Mouse (Mus musculus) lung, embryonic 15.5 days (tissue): ENCODE results near the gene Simc1. TPM values are rescaled to one million over a fixed set of nuclear protein-coding genes. Genes with fewer than 3 reads are reported as not detected.

Experiments used
- ATAC-seq: fragments of 200-750 bp; cut with Nextera tagmentation; 2 replicates; pipeline ENCODE4 v1.8.0; 2017; ENCODE audit warnings: moderate number of reproducible peaks, borderline replicate concordance; ENCODE audit not compliant: low FRiP score, low TSS enrichment; ENCODE audit errors: extremely low read depth
- H3K27ac ChIP-seq: fragments of 300-500 bp; sonication (generic); 2 replicates; pipeline ENCODE4 v1.5.1; 2015; ENCODE audit warnings: moderate library complexity, mild to moderate bottlenecking, inconsistent platforms
- H3K27me3 ChIP-seq: fragments of 300-500 bp; sonication (generic); 2 replicates; pipeline ENCODE4 v1.6.1; 2015; ENCODE audit warnings: inconsistent platforms
- H3K36me3 ChIP-seq: fragments of 300-500 bp; sonication (generic); 2 replicates; pipeline ENCODE4 v1.6.1; 2015; ENCODE audit warnings: inconsistent platforms
- H3K4me1 ChIP-seq: fragments of 300-500 bp; sonication (generic); 2 replicates; pipeline ENCODE4 v1.6.1; 2015; ENCODE audit warnings: inconsistent platforms
- H3K4me2 ChIP-seq: fragments of 300-500 bp; sonication (generic); 2 replicates; pipeline ENCODE4 v1.6.1; 2015; ENCODE audit warnings: inconsistent platforms, mild to moderate bottlenecking, moderate library complexity
- H3K4me3 ChIP-seq: fragments of 300-500 bp; sonication (generic); 2 replicates; pipeline ENCODE4 v1.5.1; 2015; ENCODE audit warnings: mild to moderate bottlenecking, inconsistent platforms
- H3K9ac ChIP-seq: fragments of 300-500 bp; sonication (generic); 2 replicates; pipeline ENCODE4 v1.6.1; 2015; ENCODE audit warnings: inconsistent platforms
- H3K9me3 ChIP-seq: fragments of 300-500 bp; sonication (generic); 2 replicates; pipeline ENCODE4 v1.6.1; 2016; ENCODE audit warnings: inconsistent platforms
- WGBS: fragments of 180-500 bp; shearing (Covaris S2); methylation state at CpG from one replicate; pipeline ENCODE4 v1.1.7; 2015; 5-methylcytosine and 5-hydroxymethylcytosine counted together
- polyA plus RNA-seq: library from polyadenylated mRNA; unstranded; fragments of >200 nt; fragmentation: Nextera tagmentation; extraction: Ambion mirVana; gene quantifications from 2 replicates; pipeline ENCODE4 v1.2.1, GENCODE M21; 2015

Simc1 gene
- polyA plus RNA-seq: 9.7 and 9.8 TPM in 2 replicates

DNA sequence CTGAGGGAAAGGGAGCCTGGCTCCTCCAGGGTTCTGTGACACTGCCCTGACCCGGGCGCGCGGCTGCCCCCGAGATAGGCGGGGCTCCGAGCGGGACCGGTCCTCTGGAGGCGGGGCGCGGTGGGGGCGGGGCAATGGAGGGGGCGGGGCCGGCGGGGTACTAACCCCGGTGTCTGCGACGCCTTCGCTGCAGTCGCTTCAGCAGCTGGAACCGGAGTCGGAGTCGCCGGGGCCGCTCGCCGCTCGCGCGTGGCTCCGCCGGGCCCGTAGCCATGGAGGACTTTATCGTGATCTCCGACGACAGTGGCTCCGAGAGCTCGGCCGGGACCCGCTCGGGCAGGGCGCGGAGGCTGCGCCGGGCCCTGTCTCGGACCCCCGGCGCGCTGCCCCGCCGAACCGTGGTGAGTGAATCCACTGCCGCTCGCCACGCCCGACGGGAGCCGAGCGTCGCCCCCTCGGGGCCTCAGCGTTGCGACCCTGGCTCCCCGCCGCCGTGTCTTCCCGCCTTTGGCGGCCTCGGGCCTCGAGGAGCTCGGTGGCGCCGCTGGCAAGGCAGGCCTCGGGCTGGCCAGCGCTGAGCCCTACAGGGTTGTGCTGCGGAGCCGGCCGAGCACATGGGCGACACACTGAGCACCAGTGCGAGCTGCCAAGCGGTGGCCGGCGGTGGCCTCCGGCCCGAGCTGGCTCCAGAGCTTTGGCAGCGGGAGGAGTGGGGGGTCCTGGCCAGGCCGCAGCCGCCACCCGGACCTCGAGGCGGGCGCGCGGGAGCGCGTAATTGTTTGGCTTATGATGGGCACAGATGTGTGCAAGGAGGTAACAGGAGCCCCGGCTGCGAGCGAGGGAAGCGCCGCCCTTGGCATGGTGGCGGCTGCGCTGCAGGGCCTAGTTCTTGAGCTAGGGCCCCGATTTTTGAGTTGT, at the start of gene Simc1:
TSS of gene Simc1 (plus strand) at position 176 of the 918 bp plus-strand sequence.
- peak within 1 kb of the TSS; percentile 95 for H3K4me2 ChIP-seq
- peak; percentile 91 for ATAC-seq
- H3K4me1 ChIP-seq: peaks cover 12% of the 10 kb centered on the region
- WGBS: under 1% methylated on average over 100 of the region's 105 CpGs
- peak within 1 kb of the TSS; percentile 73 for H3K27ac ChIP-seq
- H3K36me3 ChIP-seq: no peaks in the 10 kb centered on the region
- peak within 1 kb of the TSS; percentile 73 for H3K9ac ChIP-seq
- H3K9me3 ChIP-seq: no peaks in the 10 kb centered on the region
- H3K4me3 ChIP-seq: peak within 1 kb of the TSS; percentile 68
- H3K27me3 ChIP-seq: no peaks in the 10 kb centered on the region

DNA sequence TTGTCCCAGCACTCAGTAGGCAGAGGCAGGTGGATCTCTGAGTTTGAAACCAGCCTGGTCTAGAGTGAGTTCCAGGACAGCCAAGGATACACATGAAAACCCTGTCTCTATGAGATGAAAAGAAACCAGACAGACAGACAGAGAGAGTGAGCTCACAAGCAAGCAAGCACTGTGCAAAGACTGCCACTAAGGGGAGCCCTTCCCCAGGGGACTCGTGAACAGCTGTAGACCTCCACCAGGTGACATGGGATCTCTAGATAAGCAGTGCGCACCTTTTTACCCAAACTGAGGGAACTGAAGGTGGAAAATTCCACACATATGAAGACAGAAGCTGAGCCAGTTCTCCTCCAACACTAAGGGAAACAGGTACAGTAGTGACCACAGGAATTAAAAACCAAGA, 46.5 kb upstream of the Simc1 start:
- H3K4me1 ChIP-seq: no peaks in the 10 kb centered on the region
- no peaks in the 10 kb centered on the region for H3K27me3 ChIP-seq
- WGBS: 74% methylated on average over 2 of the region's 2 CpGs
- no peak overlapping the region for H3K9ac ChIP-seq
- ATAC-seq: no peak
- no peak overlapping the region for H3K4me3 ChIP-seq
- H3K36me3 ChIP-seq: peaks cover 61% of the 10 kb centered on the region
- no peak overlapping the region for H3K27ac ChIP-seq
- H3K9me3 ChIP-seq: no peaks in the 10 kb centered on the region
- H3K4me2 ChIP-seq: no peak overlapping the region

DNA sequence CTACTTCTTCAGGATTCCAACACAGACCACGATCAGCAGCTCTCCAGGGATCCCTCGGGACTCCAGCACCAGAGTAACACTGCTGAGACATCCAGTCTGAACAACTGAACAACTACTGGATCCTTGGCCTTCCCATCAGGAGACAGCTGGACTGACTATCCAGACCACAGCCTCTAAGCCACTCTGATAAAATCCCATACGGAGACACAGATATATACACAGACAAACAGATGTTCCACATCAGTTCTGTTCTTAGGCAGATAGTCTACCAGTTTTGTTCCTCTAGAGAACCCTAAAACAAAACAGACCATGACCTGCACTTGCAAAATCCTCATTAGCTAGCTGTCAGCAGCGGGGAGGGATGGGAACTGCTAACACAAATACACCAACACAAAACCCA, 44.3 kb upstream of the Simc1 start:
- Histone ChIP-seq H3K36me3 (peaks cover 83% of the 10 kb centered on the region), H3K9me3 (peaks cover 2% of the 10 kb centered on the region), H3K27ac (no peak overlapping the region), H3K4me2 (no peak overlapping the region), H3K4me3 (no peak overlapping the region), H3K27me3 (no peaks in the 10 kb centered on the region), H3K4me1 (no peaks in the 10 kb centered on the region), H3K9ac (no peak overlapping the region)
- 68% methylated on average over 4 of the region's 4 CpGs for WGBS
- peak; percentile 49; the same call in 1 of the 2 replicates for ATAC-seq

DNA sequence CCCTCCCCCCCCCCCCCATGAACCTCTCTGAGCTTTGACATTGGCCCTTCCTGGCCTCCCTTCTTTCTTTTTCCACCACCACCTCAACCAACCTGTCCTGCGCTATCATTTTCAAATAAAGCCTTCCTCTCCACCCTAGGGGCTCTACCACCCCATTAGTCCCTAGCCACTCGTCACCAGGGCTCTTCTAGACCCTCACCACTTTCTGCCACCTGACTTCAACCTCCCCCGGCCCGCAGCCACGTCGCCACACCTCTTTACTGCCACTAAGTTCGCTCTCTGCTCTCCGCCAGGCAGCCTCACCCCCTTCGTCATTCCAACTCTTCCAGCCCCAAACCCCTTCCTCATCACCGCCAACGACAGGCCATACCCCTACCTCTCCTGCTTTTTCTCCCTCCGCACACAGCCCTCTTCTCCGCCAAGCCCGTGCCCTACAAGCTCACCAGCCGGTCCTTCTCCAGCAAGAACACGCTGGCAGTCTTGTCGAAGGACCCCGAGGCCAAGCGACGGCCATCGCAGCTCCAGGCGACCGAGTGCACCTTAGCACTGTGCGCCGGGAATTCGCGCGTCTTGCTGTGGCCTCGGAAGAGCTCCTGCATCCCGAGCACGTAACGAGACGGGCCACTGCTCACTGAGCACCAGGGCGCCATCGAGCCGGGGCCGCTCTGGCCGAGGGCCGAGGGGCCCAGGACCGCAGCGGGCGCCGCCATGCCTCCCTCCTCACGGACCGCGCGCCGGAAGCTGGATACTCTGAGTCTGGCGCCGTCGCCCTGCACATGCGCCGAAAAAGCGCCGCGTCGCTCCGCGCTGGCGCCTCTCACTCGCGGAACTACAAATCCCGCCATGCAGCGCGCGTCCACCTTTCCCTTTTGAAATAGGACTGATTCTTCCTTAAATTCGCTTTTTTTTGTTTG, 35.2 kb upstream of the Simc1 start, which contains the start of gene Thoc3:
TSS of gene Thoc3 (minus strand) at position 752 of the 914 bp plus-strand sequence.
- Histone ChIP-seq H3K9ac (peak within 1 kb of the TSS; percentile 90), H3K4me1 (peaks cover 7% of the 10 kb centered on the region), H3K9me3 (peaks cover 6% of the 10 kb centered on the region), H3K27me3 (no peaks in the 10 kb centered on the region), H3K4me3 (peak within 1 kb of the TSS; percentile 97), H3K27ac (peak within 1 kb of the TSS; percentile 53; the same call in 1 of the 2 replicates), H3K36me3 (peaks cover 42% of the 10 kb centered on the region), H3K4me2 (peak within 1 kb of the TSS; percentile 88)
- peak; percentile 95 for ATAC-seq
- WGBS: under 1% methylated on average over 67 of the region's 67 CpGs

DNA sequence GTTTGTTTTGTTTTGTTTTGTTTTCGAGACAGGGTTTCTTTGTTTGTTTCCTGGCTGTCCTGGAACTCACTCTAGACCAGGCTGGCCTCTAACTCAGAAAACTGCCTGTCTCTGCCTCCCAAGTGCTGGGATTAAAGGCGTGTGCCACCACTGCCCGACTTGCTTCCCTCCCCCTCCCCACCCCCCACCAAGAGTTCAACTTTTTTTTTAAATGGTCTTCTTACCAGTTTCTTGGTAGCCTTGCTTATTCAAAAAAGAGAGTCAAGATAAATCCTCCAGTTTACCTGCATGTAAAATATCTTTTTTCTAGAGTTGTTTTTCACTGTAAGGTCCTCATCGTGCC, 34.6 kb upstream of the Simc1 start:
- ATAC-seq: no peak
- no peaks in the 10 kb centered on the region for H3K27me3 ChIP-seq
- WGBS: 22% methylated on average over 4 of the region's 4 CpGs
- peaks cover 7% of the 10 kb centered on the region for H3K4me1 ChIP-seq
- peak overlapping the region; percentile 97 for H3K4me3 ChIP-seq
- no peak overlapping the region for H3K27ac ChIP-seq
- H3K36me3 ChIP-seq: peaks cover 35% of the 10 kb centered on the region
- H3K4me2 ChIP-seq: peak overlapping the region; percentile 88
- H3K9me3 ChIP-seq: peaks cover 6% of the 10 kb centered on the region
- 0 out of 2 replicates have a peak overlapping the region, but pooled peaks have one; percentile 90 for H3K9ac ChIP-seq

DNA sequence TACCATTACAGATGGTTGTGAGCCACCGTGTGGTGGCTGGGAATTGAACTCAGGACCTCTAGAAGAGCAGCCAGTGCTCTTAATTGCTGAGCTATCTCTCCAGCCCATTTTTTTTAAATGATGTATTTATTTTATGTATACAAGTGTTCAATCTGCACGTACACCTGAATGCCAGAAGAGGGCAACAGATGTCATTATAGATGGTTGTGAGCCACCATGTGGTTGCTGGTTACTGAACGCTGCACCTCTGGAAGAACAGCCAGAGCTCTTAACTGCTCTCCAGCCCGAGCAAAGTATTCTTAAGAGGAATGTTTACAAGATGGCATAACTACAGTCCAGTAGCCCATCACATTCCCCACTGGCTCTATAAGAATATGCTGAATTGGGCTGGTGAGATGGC, 31.6 kb upstream of the Simc1 start:
- Histone ChIP-seq H3K27ac (no peak overlapping the region), H3K9ac (no peak overlapping the region), H3K4me2 (no peak overlapping the region), H3K36me3 (peaks cover 6% of the 10 kb centered on the region), H3K4me3 (no peak overlapping the region), H3K9me3 (no peaks in the 10 kb centered on the region), H3K4me1 (peaks cover 7% of the 10 kb centered on the region), H3K27me3 (no peaks in the 10 kb centered on the region)
- 67% methylated on average over 4 of the region's 4 CpGs for WGBS
- ATAC-seq: no peak

DNA sequence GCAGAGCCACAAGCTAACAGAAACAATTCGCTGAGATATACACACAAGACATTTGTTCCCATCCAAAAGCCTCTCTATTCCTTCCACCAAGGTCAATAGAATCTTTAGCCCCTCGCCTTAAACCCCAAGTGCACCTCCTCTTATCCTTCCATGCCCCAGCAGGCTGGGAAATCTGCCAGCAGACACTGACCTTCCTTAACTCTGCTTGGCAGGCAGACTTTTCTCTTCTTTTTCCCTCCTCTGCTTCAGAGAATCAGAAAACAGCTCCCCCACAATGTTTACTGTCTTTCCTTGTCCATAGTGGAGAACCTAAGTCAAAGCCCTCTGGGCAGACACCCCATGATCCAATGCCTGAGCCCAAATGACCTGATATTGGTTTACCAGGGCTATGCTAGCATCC, 28.6 kb upstream of the Simc1 start:
- no peak overlapping the region for H3K27ac ChIP-seq
- no peaks in the 10 kb centered on the region for H3K4me1 ChIP-seq
- no peak overlapping the region for H3K4me2 ChIP-seq
- WGBS: 64% methylated on average over 2 of the region's 2 CpGs
- H3K4me3 ChIP-seq: no peak overlapping the region
- H3K9me3 ChIP-seq: no peaks in the 10 kb centered on the region
- no peak overlapping the region for H3K9ac ChIP-seq
- no peak for ATAC-seq
- no peaks in the 10 kb centered on the region for H3K27me3 ChIP-seq
- H3K36me3 ChIP-seq: no peaks in the 10 kb centered on the region

DNA sequence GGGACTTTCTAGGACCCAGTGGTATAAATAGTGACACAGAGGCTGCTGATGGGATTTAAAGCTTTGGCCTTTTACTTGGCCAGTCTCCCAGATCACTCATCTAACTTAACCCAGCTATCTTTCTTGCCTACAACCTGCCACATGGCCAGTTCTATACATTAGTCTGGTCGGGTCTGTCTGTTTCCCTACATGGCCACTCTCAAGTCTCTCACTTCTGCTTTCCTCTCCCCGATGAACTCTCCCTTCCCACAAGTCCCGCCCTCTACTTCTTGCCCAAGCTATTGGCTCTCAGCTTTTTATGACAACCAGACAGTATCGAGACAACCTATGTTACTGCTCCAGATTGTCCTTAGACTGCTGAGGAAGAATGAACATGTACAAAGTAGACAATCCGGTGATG, 27.9 kb upstream of the Simc1 start:
- Histone ChIP-seq H3K27me3 (no peaks in the 10 kb centered on the region), H3K9me3 (no peaks in the 10 kb centered on the region), H3K4me2 (no peak overlapping the region), H3K36me3 (no peaks in the 10 kb centered on the region), H3K27ac (no peak overlapping the region), H3K4me1 (no peaks in the 10 kb centered on the region), H3K4me3 (no peak overlapping the region), H3K9ac (no peak overlapping the region)
- WGBS: 70% methylated on average over 5 of the region's 5 CpGs
- ATAC-seq: no peak

DNA sequence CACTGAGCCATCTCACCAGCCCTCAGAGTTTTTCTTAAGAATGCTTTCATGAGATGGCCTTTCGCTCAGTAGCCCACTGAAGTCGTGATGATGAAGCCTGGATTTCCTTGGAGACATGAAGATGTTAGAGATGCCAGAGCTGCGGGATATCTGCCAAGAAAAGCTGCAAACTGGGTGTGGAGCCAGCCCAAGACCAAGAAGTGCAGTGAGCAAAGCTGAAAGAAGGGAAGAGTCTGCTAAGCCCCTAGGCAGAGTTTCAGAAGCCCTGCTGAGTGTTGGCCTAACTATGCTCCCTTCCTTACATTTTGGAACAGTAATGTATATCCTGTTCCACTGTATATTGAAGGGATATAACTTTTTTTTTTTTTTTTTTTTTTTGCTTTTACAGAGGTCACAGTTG, 24.3 kb upstream of the Simc1 start:
- no peak overlapping the region for H3K27ac ChIP-seq
- H3K9ac ChIP-seq: no peak overlapping the region
- H3K4me1 ChIP-seq: no peaks in the 10 kb centered on the region
- no peaks in the 10 kb centered on the region for H3K36me3 ChIP-seq
- H3K27me3 ChIP-seq: no peaks in the 10 kb centered on the region
- H3K4me3 ChIP-seq: no peak overlapping the region
- ATAC-seq: no peak
- no peak overlapping the region for H3K4me2 ChIP-seq
- 47% methylated on average over 3 of the region's 3 CpGs for WGBS
- no peaks in the 10 kb centered on the region for H3K9me3 ChIP-seq

DNA sequence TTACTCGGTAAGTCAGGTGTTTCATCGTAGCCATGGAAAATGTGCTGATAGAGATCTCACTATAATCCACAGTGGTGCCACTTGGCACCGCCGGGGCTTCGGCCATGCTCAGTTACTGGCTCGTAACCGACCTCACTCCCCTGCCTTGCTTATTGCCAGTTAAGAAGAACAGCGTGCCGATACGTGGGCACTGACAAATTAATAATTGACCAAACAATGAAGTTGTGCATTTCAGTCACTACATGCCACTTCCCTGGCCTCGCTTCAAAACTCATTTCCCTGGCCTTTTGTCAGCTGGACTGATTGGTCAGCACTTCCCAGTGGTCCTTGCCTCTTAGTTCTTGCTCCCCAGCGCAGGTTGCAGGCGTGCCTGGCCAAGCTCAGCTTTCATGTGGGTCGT, 22.1 kb upstream of the Simc1 start:
- 79% methylated on average over 14 of the region's 14 CpGs for WGBS
- Histone ChIP-seq H3K9me3 (no peaks in the 10 kb centered on the region), H3K27ac (no peak overlapping the region), H3K4me2 (no peak overlapping the region), H3K9ac (no peak overlapping the region), H3K4me1 (no peaks in the 10 kb centered on the region), H3K36me3 (no peaks in the 10 kb centered on the region), H3K4me3 (no peak overlapping the region), H3K27me3 (no peaks in the 10 kb centered on the region)
- ATAC-seq: no peak

DNA sequence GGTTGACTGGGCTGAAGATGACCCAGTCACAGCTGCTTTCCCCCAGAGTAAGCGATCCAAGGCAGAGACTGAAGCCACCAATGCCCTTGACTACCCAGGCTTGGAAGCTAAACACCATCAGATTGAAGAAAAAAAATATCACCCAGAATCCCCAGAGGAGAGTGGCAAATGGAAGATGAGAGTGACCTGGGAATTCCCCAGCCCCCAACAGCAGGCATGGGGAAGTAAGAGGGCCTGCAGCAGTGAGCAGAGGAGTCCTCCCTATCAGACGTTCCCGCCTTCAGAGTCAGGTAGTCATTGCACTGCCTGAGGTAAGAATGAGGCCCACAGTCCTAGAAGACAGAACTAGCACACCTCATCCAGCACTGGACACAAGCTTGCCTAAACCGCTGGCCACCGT, 13.2 kb upstream of the Simc1 start:
- WGBS: 72% methylated on average over 5 of the region's 5 CpGs
- ATAC-seq: no peak
- no peak overlapping the region for H3K4me3 ChIP-seq

DNA sequence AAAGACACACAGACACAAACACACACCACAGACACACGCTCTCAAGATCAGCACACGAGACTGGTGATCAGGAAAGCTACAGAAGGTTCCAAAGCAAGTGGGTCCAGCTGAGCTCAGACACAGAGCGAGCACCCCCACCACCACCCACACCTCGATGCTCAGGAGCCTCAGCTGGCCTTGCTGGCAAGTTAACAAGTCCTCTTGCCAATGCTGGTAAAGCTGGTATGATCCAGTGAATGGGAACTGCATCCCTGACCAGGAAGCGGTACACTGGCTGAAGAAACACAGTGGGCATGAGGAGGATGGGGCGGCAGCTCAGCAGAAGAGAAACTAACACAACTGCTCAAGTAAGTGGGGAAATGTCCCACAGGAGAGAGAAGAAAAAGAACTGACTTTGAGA, 12.2 kb upstream of the Simc1 start:
- no peaks in the 10 kb centered on the region for H3K36me3 ChIP-seq
- no peak overlapping the region for H3K9ac ChIP-seq
- H3K27me3 ChIP-seq: no peaks in the 10 kb centered on the region
- H3K9me3 ChIP-seq: no peaks in the 10 kb centered on the region
- H3K27ac ChIP-seq: no peak overlapping the region
- H3K4me2 ChIP-seq: no peak overlapping the region
- H3K4me1 ChIP-seq: no peaks in the 10 kb centered on the region
- WGBS: 68% methylated on average over 6 of the region's 6 CpGs
- ATAC-seq: no peak
- H3K4me3 ChIP-seq: no peak overlapping the region

More for the DNA sequence above, 13.2 kb upstream of the Simc1 start:
- Histone ChIP-seq H3K4me1 (no peaks in the 10 kb centered on the region), H3K27me3 (no peaks in the 10 kb centered on the region), H3K36me3 (no peaks in the 10 kb centered on the region), H3K27ac (no peak overlapping the region), H3K4me2 (no peak overlapping the region), H3K9ac (no peak overlapping the region), H3K9me3 (no peaks in the 10 kb centered on the region)
